Mouse (Mus musculus): ENCODE measurements around the gene Ddx3y. TPM values are rescaled to one million over a fixed set of nuclear protein-coding genes. Genes with fewer than 3 reads are reported as not detected.

Gene Ddx3y
- 0.55 TPM in 1 of 2 replicates, not detected in the other for polyA plus RNA-seq (2012; ENCODE audit: insufficient read depth, low replicate concordance)

DNA sequence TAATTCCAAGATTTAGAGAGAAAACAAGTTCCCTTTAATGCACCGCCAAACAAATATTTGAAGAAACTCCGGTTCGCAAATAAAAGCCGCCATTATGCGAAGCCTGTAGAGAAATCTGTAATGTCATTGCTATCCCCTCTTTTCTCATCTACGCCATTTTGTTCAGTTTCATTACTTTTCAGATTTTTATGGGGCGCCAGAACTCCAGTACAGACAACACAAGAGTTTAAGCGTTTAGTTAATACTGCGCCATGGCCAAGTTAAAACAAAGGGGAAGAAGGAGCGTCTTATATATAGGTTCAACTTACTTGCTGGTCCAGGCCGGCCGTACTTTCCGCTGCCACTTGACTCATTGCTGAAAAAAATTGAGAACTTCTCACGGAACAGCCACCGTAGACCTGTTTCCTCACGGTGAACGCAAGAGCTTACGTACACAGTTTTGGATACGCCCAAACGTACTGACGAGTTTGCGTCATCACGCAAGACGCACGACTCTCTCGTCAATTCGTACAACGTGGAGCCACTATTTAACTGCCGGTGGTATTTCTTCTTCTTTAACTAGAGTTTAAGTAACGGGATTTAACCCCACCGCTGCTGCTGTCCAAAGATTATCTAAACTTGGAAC is at the start of gene Ddx3y:
TSS of gene Ddx3y (minus strand) at position 459 of the 625 bp plus-strand sequence.
- H3K36me3 ChIP-seq (replicated peaks; ENCODE audit: low read length) = no peaks in the 10 kb centered on the region
- H3K9me3 ChIP-seq = no peaks in the 10 kb centered on the region
- TF ChIP-seq GATA1 (IDR thresholded peaks at IDR 0.05; ENCODE audit: borderline replicate concordance, low read length) (no peak), FLI1 (IDR thresholded peaks at IDR 0.05; ENCODE audit: low read length) (no peak)
- peak within 1 kb of the TSS; percentile 89 for H3K4me3 ChIP-seq (replicated peaks)
- no peaks in the 10 kb centered on the region for H3K4me1 ChIP-seq
- H3K27me3 ChIP-seq (replicated peaks) = no peaks in the 10 kb centered on the region

DNA sequence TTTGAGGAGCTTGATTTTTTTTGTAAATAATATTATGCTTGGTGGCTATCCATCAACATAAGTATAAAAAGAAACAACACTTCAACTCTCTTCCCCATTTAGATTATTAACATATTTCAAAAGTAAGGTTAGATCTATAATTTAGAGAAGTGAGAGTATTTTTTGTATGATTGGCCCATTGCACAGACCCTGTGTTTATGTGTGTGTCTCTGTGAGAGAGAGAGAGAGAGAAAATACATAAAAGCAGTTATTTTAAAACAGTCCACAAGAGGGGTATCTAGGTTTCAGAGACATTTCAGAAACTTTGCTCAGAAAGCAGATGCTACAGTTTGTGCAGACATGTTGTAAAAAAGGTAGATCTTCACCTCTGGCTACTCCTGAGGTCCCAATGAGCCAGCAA is 7.3 kb upstream of the Ddx3y start:
- Histone ChIP-seq H3K9me3 (no peaks in the 10 kb centered on the region), H3K4me3 (replicated peaks) (no peak overlapping the region), H3K4me1 (no peaks in the 10 kb centered on the region), H3K36me3 (replicated peaks; ENCODE audit: low read length) (no peaks in the 10 kb centered on the region), H3K27me3 (replicated peaks) (no peaks in the 10 kb centered on the region)
- TF ChIP-seq GATA1 (IDR thresholded peaks at IDR 0.05; ENCODE audit: borderline replicate concordance, low read length) (no peak), FLI1 (IDR thresholded peaks at IDR 0.05; ENCODE audit: low read length) (no peak)

DNA sequence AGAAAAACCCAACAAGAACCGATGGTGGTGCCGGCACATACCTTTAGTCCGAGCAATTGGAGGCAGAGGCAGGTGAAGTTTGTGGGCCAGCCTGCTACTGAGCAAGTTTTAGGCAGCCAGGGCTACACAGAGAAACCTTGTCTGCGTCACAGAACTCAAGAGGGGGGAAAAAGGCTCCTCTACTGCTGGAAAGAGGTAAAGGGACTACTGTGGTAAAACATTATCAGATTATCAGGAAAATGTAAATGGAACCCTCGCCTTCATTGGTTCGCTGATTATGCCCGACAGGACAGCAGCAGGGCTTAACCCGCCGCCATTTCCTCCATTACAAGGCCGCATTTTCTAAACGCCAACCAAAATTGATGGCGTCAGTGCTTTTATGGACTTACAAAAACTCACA is 694 bp downstream of the Ddx3y start:
- Histone ChIP-seq H3K36me3 (replicated peaks; ENCODE audit: low read length) (no peaks in the 10 kb centered on the region), H3K4me3 (replicated peaks) (peak overlapping the region; percentile 89), H3K4me1 (no peaks in the 10 kb centered on the region), H3K27me3 (replicated peaks) (no peaks in the 10 kb centered on the region), H3K9me3 (no peaks in the 10 kb centered on the region)
- TF ChIP-seq FLI1 (IDR thresholded peaks at IDR 0.05; ENCODE audit: low read length) (no peak), GATA1 (IDR thresholded peaks at IDR 0.05; ENCODE audit: borderline replicate concordance, low read length) (no peak)

DNA sequence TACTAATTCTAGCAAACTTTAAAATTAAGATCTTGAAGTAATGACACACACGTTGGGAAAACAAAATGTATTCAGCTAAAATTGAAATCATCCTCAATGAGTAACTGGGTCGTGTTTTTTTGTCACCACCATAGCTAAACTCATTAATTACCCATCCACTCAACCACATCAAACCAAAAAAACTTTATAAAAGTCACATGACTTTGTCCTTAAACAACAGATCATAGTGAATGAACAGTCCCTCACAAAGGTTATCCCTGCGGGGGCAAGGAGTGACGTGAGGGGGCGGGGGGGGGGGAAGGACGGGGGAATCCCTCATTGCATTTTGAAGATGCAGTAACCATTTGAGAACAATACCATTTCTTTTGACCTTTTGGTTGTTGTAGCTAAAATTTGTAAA is 40.3 kb downstream of the Ddx3y start:
- H3K9me3 ChIP-seq = no peaks in the 10 kb centered on the region
- no peaks in the 10 kb centered on the region for H3K27me3 ChIP-seq (replicated peaks)
- TF ChIP-seq GATA1 (IDR thresholded peaks at IDR 0.05; ENCODE audit: borderline replicate concordance, low read length) = no peak
- TF ChIP-seq FLI1 (IDR thresholded peaks at IDR 0.05; ENCODE audit: low read length) = no peak
- H3K36me3 ChIP-seq (replicated peaks; ENCODE audit: low read length) = no peaks in the 10 kb centered on the region
- no peaks in the 10 kb centered on the region for H3K4me1 ChIP-seq
- no peak overlapping the region for H3K4me3 ChIP-seq (replicated peaks)

DNA sequence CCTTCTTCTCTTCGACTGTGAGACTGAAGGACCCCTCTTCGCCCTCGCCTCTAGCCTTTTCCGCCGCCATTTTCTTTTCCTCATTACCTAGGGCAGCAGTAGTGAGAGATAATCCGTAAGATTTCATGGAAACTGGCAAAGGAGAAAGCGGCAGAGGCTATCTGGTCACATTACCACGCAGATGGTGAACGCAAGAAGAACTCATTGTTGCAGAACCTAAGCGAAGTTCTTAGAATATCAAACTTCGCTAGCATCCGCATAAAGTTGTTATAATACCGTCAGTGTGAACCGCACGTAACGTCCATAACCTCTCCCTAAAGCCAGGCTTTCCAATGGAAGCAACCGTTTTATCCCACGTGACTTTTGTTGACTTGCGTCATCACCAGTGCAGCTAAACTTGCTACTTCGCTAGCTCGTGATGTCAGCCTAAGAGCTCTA is 41.0 kb downstream of the Ddx3y start, which contains the start of gene Uty:
TSS of gene Uty (minus strand) at position 334 of the 438 bp plus-strand sequence.
- Histone ChIP-seq H3K4me1 (no peaks in the 10 kb centered on the region), H3K9me3 (no peaks in the 10 kb centered on the region), H3K4me3 (replicated peaks) (peak within 1 kb of the TSS; percentile 90), H3K36me3 (replicated peaks; ENCODE audit: low read length) (no peaks in the 10 kb centered on the region), H3K27me3 (replicated peaks) (no peaks in the 10 kb centered on the region)
- TF ChIP-seq FLI1 (IDR thresholded peaks at IDR 0.05; ENCODE audit: low read length) (no peak), GATA1 (IDR thresholded peaks at IDR 0.05; ENCODE audit: borderline replicate concordance, low read length) (no peak)

DNA sequence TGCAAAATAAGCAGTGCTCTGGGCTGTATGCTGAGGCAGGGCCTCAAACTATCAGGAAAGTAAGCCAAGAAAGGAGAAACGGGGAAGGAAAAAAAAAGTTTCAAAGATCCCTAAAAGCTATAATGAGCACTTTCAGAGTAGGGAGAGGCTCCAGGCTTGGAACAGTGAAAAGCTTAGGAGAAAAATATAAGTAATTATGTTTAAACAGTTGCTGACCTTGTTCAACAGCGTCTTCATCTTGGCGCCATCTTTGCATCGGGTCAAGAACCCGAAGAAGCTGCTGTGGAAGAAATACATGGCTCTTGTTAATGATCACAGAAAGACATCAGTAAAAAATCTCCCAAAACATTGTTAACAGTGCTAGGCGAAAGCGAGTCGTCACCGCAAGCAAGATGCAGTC is 41.5 kb downstream of the Ddx3y start:
- H3K36me3 ChIP-seq (replicated peaks; ENCODE audit: low read length) = no peaks in the 10 kb centered on the region
- no peaks in the 10 kb centered on the region for H3K4me1 ChIP-seq
- no peaks in the 10 kb centered on the region for H3K27me3 ChIP-seq (replicated peaks)
- TF ChIP-seq FLI1 (IDR thresholded peaks at IDR 0.05; ENCODE audit: low read length) (no peak), GATA1 (IDR thresholded peaks at IDR 0.05; ENCODE audit: borderline replicate concordance, low read length) (no peak)
- peak overlapping the region; percentile 90 for H3K4me3 ChIP-seq (replicated peaks)
- no peaks in the 10 kb centered on the region for H3K9me3 ChIP-seq

DNA sequence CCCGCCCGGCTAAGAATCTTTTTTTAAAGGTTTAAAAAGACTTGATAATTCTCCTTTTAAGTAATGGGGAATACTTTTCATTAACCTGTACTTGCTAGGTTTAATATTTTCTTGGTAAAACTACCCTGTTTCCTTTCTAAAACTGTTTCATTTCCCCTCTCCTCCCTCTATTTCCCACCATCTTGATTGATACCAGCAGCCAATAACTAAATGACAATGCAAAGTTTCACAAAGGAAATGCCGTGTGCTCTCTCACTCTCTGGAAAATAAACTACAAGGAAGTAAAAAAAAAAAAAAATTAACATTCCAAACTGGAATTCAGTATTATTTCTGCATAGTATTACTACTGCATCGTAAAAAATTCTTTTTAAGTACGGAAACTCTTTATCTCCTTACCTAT is 42.0 kb downstream of the Ddx3y start:
- TF ChIP-seq FLI1 (IDR thresholded peaks at IDR 0.05; ENCODE audit: low read length) = no peak
- no peak for TF ChIP-seq GATA1 (IDR thresholded peaks at IDR 0.05; ENCODE audit: borderline replicate concordance, low read length)
- H3K9me3 ChIP-seq = no peaks in the 10 kb centered on the region
- no peaks in the 10 kb centered on the region for H3K27me3 ChIP-seq (replicated peaks)
- H3K4me1 ChIP-seq = no peaks in the 10 kb centered on the region
- H3K4me3 ChIP-seq (replicated peaks) = peak overlapping the region; percentile 90
- no peaks in the 10 kb centered on the region for H3K36me3 ChIP-seq (replicated peaks; ENCODE audit: low read length)

DNA sequence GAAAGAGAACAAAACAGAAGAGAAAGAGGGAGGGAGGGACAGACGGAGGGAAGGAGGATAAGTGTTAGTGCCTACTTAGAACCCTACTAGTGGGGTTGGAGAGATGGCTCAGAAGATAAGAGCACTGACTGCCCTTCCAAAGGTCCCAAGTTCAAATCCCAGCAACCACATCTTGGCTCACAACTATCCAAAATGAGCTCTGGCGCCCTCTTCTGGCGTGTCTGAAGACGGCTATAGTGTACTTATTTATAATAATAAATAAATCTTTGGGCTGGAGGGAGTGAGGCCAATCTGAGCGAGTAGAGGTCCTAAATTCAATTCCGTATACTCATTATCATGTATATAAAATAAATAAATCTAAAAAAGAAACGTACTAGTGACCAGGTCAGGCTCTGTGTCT is 66.4 kb downstream of the Ddx3y start:
- H3K9me3 ChIP-seq = no peaks in the 10 kb centered on the region
- no peaks in the 10 kb centered on the region for H3K27me3 ChIP-seq (replicated peaks)
- H3K4me3 ChIP-seq (replicated peaks) = no peak overlapping the region
- TF ChIP-seq FLI1 (IDR thresholded peaks at IDR 0.05; ENCODE audit: low read length) = no peak
- no peaks in the 10 kb centered on the region for H3K4me1 ChIP-seq
- H3K36me3 ChIP-seq (replicated peaks; ENCODE audit: low read length) = no peaks in the 10 kb centered on the region

Other genes starting within 250 kb of the Ddx3y start
- 0.09 TPM in 1 of 2 replicates, not detected in the other for gene Uty, start 40.9 kb downstream of the Ddx3y start, polyA plus RNA-seq (2012; ENCODE audit: insufficient read depth, low replicate concordance)
- not detected in 2 replicates for gene Usp9y, start 173.2 kb upstream of the Ddx3y start, polyA plus RNA-seq (2012; ENCODE audit: insufficient read depth, low replicate concordance)